Mouse (Mus musculus): ENCODE measurements around the gene Sspo. TPM values are rescaled to one million over a fixed set of nuclear protein-coding genes. Genes with fewer than 3 reads are reported as not detected.

The Sspo gene
- total and polyA plus RNA-seq, 3 experiments, result 0.08 to 0.42 (median 0.17) TPM

- Histone ChIP-seq H3K4me2 (ENCODE audit: insufficient read depth, low read depth, poor library complexity, severe bottlenecking) (no peak overlapping the region), H3K79me2 (replicated peaks; ENCODE audit: control insufficient read depth, extremely low read depth, insufficient read depth, poor library complexity, severe bottlenecking) (no peaks in the 10 kb centered on the region), H3K27me3 (replicated peaks) (no peaks in the 10 kb centered on the region), H3K36me3 (replicated peaks in 1 of 2; ENCODE audit: control insufficient read depth in 1 of 2, insufficient read depth in 1 of 2, low read length in 1 of 2) (peaks cover 4 to 49% of the 10 kb centered on the region in 2 experiments), H3K4me1 (ENCODE audit: control insufficient read depth in 1 of 2, insufficient read depth in 2 of 2) (peaks cover 0 to 22% of the 10 kb centered on the region in 2 experiments; a peak in 3 of 4 replicates), H3K4me3 (replicated peaks in 1 of 3; ENCODE audit: low read depth in 2 of 3, low read length in 2 of 3, poor library complexity in 1 of 3) (no peak overlapping the region), H3K27ac (ENCODE audit: insufficient read depth, low read depth) (no peak overlapping the region), H3K9me3 (replicated peaks; ENCODE audit: low read length) (peaks cover 23% of the 10 kb centered on the region), H3K9ac (ENCODE audit: insufficient read depth, low read depth) (no peak overlapping the region)
- in situ Hi-C loops (cut with MboI; ENCODE audit: low pct_ligation_motif_present, low pct_unique_long_range_greater_than_20kb, low sequenced_read_pairs), result no loop called here
- TF ChIP-seq MEF2A (IDR thresholded peaks at IDR 0.05; ENCODE audit: borderline replicate concordance, low read depth, low read length) (no peak), NELFE (IDR thresholded peaks at IDR 0.05; ENCODE audit: low read depth, low read length) (no peak), ETS1 (conservative IDR thresholded peaks at IDR 0.05; ENCODE audit: low read depth, low read length) (no peak), JUND (conservative IDR thresholded peaks at IDR 0.05; ENCODE audit: low read depth, low read length) (no peak), ZC3H11A (IDR thresholded peaks at IDR 0.05; ENCODE audit: low read depth, low read length) (no peak), MAFK (IDR thresholded peaks at IDR 0.05; ENCODE audit: insufficient replicate concordance, low read length) (no peak), UBTF (IDR thresholded peaks at IDR 0.05; ENCODE audit: low read depth, low read length) (no peak), SIN3A (IDR thresholded peaks at IDR 0.05; ENCODE audit: low read length) (no peak), CHD2 (IDR thresholded peaks at IDR 0.05; ENCODE audit: low read length) (no peak), NRF1 (IDR thresholded peaks at IDR 0.05; ENCODE audit: low read depth, low read length) (no peak), EP300 (IDR thresholded peaks at IDR 0.05; ENCODE audit: low read length) (no peak), HCFC1 (IDR thresholded peaks at IDR 0.05; ENCODE audit: low read depth, low read length) (no peak), IRF4 (IDR thresholded peaks at IDR 0.05; ENCODE audit: low read depth, low read length) (no peak), POLR2A (IDR thresholded peaks at IDR 0.05; ENCODE audit: low read depth, low read length) (no peak), MAZ (IDR thresholded peaks at IDR 0.05; ENCODE audit: low read depth, low read length) (no peak), CTCF (conservative IDR thresholded peaks at IDR 0.05 in 1 of 2, IDR thresholded peaks at IDR 0.05 in 1 of 2; ENCODE audit: low read depth in 2 of 2, low read length in 2 of 2) (no peak), USF2 (conservative IDR thresholded peaks at IDR 0.05; ENCODE audit: low read depth, low read length) (no peak), ZNF384 (IDR thresholded peaks at IDR 0.05; ENCODE audit: low read depth, low read length) (no peak)
- dilution Hi-C loops (cut with MboI; ENCODE audit: extremely low pct_ligation_motif_present, extremely low pct_unique_long_range_greater_than_20kb, low sequenced_read_pairs), result no loop called here
- no peak for DNase-seq (ENCODE audit: extremely low read depth)
Observed at GRCm38 (mm10) chr6:48437679-48438376, 10.2 kb upstream of the Sspo start.

DNA sequence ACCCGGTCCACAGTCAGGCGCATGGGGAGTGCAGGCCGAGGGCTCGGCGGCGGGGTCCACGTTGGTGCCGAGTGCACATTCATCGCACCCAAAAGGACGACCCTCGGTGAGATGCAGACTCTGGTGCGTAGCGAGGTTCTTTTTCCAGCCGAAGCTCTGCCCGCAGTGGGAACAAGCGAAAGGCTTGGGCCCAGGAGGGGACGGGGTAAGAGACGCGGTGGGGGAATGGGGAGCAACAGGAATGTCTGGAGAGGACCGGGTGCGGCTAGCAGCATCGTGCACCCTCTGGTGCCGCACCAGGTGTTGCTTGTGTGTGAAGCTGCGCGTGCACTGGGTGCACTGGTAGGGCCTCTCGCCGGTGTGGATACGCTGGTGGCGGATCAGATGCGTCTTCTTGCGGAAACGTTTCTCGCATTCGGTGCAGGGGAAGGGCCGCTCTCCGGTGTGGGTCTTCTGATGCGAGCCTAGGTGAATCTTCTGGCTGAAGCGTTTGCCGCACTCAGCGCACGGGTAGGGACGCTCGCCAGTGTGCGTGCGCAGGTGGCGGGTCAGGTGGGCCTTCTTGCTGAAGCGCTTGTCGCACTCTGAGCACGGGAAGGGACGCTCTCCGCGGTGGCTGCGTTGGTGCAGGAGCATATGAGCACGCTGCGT is 9.4 kb upstream of the Sspo start:
- Histone ChIP-seq H3K9me3 (replicated peaks; ENCODE audit: low read length) (peaks cover 23% of the 10 kb centered on the region), H3K4me3 (replicated peaks in 1 of 3; ENCODE audit: low read depth in 2 of 3, low read length in 2 of 3, poor library complexity in 1 of 3) (no peak overlapping the region), H3K36me3 (replicated peaks in 1 of 2; ENCODE audit: control insufficient read depth in 1 of 2, insufficient read depth in 1 of 2, low read length in 1 of 2) (peaks cover 4 to 49% of the 10 kb centered on the region in 2 experiments), H3K27ac (ENCODE audit: insufficient read depth, low read depth) (no peak overlapping the region), H3K9ac (ENCODE audit: insufficient read depth, low read depth) (no peak overlapping the region), H3K27me3 (replicated peaks) (no peaks in the 10 kb centered on the region), H3K4me1 (ENCODE audit: control insufficient read depth in 1 of 2, insufficient read depth in 2 of 2) (peaks cover 0 to 30% of the 10 kb centered on the region in 2 experiments; a peak in 3 of 4 replicates), H3K4me2 (ENCODE audit: insufficient read depth, low read depth, poor library complexity, severe bottlenecking) (no peak overlapping the region), H3K79me2 (replicated peaks; ENCODE audit: control insufficient read depth, extremely low read depth, insufficient read depth, poor library complexity, severe bottlenecking) (no peaks in the 10 kb centered on the region)
- in situ Hi-C loops (cut with MboI; ENCODE audit: low pct_ligation_motif_present, low pct_unique_long_range_greater_than_20kb, low sequenced_read_pairs) (no loop called here), dilution Hi-C loops (cut with MboI; ENCODE audit: extremely low pct_ligation_motif_present, extremely low pct_unique_long_range_greater_than_20kb, low sequenced_read_pairs) (no loop called here)
- TF ChIP-seq ZNF384 (IDR thresholded peaks at IDR 0.05; ENCODE audit: low read depth, low read length) (no peak), ZKSCAN1 (IDR thresholded peaks at IDR 0.05; ENCODE audit: borderline replicate concordance, low read depth, low read length) (no peak), PAX5 (IDR thresholded peaks at IDR 0.05; ENCODE audit: low read length) (no peak), NELFE (IDR thresholded peaks at IDR 0.05; ENCODE audit: low read depth, low read length) (no peak), RAD21 (IDR thresholded peaks at IDR 0.05; ENCODE audit: low read depth, low read length) (no peak), MXI1 (IDR thresholded peaks at IDR 0.05; ENCODE audit: low read depth, low read length) (no peak), TBP (conservative IDR thresholded peaks at IDR 0.05; ENCODE audit: low read depth, low read length) (no peak), CHD1 (IDR thresholded peaks at IDR 0.05; ENCODE audit: low read depth, low read length) (no peak)
- no peak for DNase-seq (ENCODE audit: extremely low read depth)

All from CH12.LX (cell line).